Mouse (Mus musculus): ENCODE results near the gene Snapc2. TPM values are rescaled to one million over a fixed set of nuclear protein-coding genes. Genes with fewer than 3 reads are reported as not detected.

Snapc2 gene
- 10 to 100 TPM; 30.6 to 31.8 TPM for total RNA-seq (2021)
- long read RNA-seq, experiment 1, transcript Snapc2-201 (5 exons, 1,536 nt): major isoform, 37 of 46 reads
- long read RNA-seq, experiment 1, partial matches to known transcripts: 3 of 46 reads
- long read RNA-seq, experiment 1, other reads (novel, unspliced or antisense): 4 of 46 reads
- long read RNA-seq, experiment 2, transcript Snapc2-201 (5 exons, 1,536 nt): major isoform, 29 of 36 reads
- long read RNA-seq, experiment 2, partial matches to known transcripts: 5 of 36 reads
- long read RNA-seq, experiment 2, other reads (novel, unspliced or antisense): 1 of 36 reads

GRCm38 (mm10) chr8:4252934-4253841 lies at the start of gene Snapc2:
Snapc2 (plus strand) TSS chr8:4253080.
- DNase-seq (ENCODE audit: low spot score in 2 of 2): peak; percentile 96

- DNase-seq (ENCODE audit: low spot score in 2 of 2): no peak
Observed at GRCm38 (mm10) chr8:4205246-4206123, 47.4 kb upstream of the Snapc2 start.

- peak in 1 of 2 experiments; percentile 44 for DNase-seq (ENCODE audit: low spot score in 2 of 2)
Observed at GRCm38 (mm10) chr8:4206182-4207015, 46.5 kb upstream of the Snapc2 start.

GRCm38 (mm10) chr8:4207016-4207350 lies 45.9 kb upstream of the Snapc2 start:
- DNase-seq (ENCODE audit: low spot score in 2 of 2): no peak

- no peak for DNase-seq (ENCODE audit: low spot score in 2 of 2)
Observed at GRCm38 (mm10) chr8:4211097-4211496, 41.8 kb upstream of the Snapc2 start.

- no peak for DNase-seq (ENCODE audit: low spot score in 2 of 2)
Observed at GRCm38 (mm10) chr8:4212809-4213209, 40.1 kb upstream of the Snapc2 start.

- DNase-seq (ENCODE audit: low spot score in 2 of 2): no peak
Observed at GRCm38 (mm10) chr8:4213210-4214005, 39.5 kb upstream of the Snapc2 start.

- DNase-seq (ENCODE audit: low spot score in 2 of 2): peak in 1 of 2 experiments; percentile 25
Observed at GRCm38 (mm10) chr8:4214006-4214980, 38.6 kb upstream of the Snapc2 start.

GRCm38 (mm10) chr8:4216296-4216695 lies 36.6 kb upstream of the Snapc2 start:
- DNase-seq (ENCODE audit: low spot score in 2 of 2): peak in 1 of 2 experiments; percentile 22

GRCm38 (mm10) chr8:4216791-4217621 lies 35.9 kb upstream of the Snapc2 start, which contains the start of gene Prr36:
Prr36 (minus strand) TSS chr8:4217459.
- peak in 1 of 2 experiments; percentile 63 for DNase-seq (ENCODE audit: low spot score in 2 of 2)

GRCm38 (mm10) chr8:4219617-4220016 lies 33.3 kb upstream of the Snapc2 start:
- DNase-seq (ENCODE audit: low spot score in 2 of 2): peak in 1 of 2 experiments; percentile 39

- no peak for DNase-seq (ENCODE audit: low spot score in 2 of 2)
Observed at GRCm38 (mm10) chr8:4222059-4222458, 30.8 kb upstream of the Snapc2 start.

- no peak for DNase-seq (ENCODE audit: low spot score in 2 of 2)
Observed at GRCm38 (mm10) chr8:4226323-4226722, 26.6 kb upstream of the Snapc2 start.

GRCm38 (mm10) chr8:4226739-4227347 lies 26.0 kb upstream of the Snapc2 start, which contains the start of gene Lrrc8e:
Lrrc8e (plus strand) TSS chr8:4226827.
- no peak for DNase-seq (ENCODE audit: low spot score in 2 of 2)

GRCm38 (mm10) chr8:4227919-4228318 lies 25.0 kb upstream of the Snapc2 start:
- DNase-seq (ENCODE audit: low spot score in 2 of 2): no peak

GRCm38 (mm10) chr8:4229784-4230183 lies 23.1 kb upstream of the Snapc2 start:
- DNase-seq (ENCODE audit: low spot score in 2 of 2): no peak

All from left cerebral cortex, adult 18-20 months (tissue).